Mouse (Mus musculus): ENCODE measurements around the gene Gm11084. TPM values are rescaled to one million over a fixed set of nuclear protein-coding genes. Genes with fewer than 3 reads are reported as not detected.
"Not testable (repeated sequence)": the region's sequence is repeated elsewhere in the genome, so short reads cannot be mapped to it uniquely, and the experiment has no call there.

The Gm11084 gene
- total RNA-seq (2021) = not detected

DNA sequence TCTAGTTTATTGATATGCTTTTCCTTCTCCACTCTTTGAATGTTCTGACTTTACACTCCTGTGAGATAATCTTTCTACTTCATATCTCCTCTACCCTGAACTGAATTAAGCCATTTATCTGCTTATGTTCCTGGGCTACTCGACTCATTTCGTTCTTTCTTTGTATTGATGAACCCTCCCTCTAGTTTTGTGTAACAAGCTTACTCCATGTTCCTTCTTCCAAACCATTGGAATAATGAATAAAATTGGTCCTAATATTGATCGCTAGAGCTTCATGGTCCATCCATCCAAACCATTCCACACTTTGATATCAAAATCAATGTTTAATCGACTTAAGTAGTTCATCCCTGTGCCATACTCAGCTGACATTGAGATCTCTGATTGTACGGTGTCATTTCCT lies at the start of gene Gm11084:
Gene Gm11084 (minus strand): TSS at position 101 of the 400 bp plus-strand sequence.
- intact Hi-C loops (cut with DNase I) = no loop called here

DNA sequence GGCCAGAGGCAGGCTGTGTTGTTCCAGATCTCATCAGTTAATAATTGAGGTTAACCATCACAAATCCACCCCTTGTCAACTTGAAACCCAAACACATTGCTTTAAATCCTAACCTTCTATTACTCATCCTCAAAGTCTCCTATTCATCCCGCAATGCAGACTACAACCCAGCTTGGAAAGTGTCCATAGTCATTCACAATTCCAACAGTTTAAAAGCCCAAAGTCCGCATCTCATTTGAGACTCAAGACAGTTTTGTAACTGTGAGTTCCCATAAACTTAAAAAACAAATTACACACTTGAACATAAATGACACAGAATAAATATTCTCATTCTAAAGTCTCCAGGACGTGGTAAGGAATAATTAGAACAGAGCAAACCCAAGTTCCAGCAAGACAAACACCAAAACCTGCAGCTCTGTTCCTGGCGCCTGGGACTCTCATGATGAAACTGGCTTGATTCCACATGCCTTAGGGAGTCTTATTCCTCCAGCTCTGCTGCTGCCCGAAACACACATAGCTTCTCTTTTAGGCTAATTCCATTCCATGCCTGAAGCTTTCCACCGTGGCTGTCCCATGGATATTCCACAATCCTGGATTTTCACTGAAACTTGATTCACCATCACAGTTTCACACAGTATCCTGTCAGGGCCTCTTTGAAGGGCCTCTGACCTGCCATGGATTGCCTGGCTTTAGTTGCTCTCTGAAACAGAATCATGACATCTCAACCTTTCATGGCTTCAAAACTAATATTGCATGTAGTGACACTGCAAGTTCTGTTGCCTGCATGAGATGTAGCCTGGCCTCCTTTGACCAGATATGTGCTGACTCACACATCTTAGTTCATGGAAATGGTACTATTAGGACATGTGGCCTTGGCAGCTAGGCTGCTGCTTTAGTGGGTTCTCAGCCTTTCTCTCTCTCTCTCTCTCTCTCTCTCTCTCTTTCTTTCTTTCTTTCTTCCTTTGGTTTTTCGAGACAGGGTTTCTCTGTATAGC lies 44.8 kb upstream of the Gm11084 start:
- no peak for DNase-seq
- intact Hi-C loops (cut with DNase I) = no loop called here

More for the DNA sequence above, at the start of gene Gm11084:
- DNase-seq = no peak

DNA sequence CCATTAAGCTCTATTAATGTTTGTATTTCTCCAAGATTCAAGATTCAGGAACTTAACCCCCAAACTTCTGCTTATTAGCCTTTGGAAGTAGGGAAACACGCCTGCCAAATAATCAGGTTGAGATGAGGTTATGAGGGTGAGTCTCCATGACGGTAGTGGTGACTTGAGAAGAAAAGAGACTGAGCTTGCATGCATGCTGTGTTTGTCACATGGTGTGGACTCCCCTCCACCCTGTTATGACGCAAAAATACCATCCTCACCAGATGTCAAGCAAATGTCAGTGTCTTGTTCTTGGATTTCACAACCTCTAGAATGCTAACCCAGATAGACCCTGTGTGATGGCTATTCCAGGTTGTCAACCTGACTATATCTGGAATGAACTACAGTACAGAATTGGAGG lies 43.3 kb upstream of the Gm11084 start:
- intact Hi-C loops (cut with DNase I) = no loop called here
- no peak for DNase-seq

DNA sequence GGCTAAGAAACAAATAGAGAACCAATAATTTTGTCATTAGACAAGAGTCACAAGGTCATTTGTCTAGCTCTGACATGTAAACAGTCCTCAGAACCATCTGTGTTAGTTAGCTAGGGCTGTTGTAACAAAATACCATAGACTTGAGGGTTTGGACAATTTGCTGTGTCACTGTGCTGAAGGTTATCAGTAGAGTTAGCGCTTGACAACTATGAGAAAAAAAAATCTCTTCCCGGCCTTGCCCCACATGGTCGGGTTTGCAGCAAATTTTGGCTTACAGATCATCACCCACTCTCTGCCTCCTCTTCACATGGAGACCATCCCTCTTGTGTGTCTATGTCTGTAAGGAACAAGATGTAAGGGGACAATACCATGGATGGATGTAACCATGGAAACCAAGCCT lies 41.5 kb upstream of the Gm11084 start:
- intact Hi-C loops (cut with DNase I) = no loop called here
- no peak for DNase-seq

DNA sequence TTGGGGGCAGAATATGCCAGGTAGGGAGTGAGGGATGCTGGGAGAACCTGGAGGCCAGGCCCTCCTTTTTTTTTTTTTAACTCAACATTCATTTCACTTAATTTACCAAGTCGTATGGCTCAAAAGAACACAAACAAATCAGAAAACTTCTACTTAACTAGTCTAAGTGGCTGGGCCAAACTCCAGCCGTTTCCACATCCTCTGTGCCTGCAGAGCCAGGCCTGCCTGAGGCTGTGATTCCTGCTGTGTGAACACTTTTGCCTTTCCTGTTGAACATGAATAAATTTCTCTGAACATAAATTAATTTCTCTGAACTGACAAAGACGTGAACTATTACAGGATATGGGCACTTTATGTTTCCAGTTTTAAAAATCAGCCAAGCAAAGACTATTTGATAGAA lies 40.6 kb upstream of the Gm11084 start:
- no peak for DNase-seq
- intact Hi-C loops (cut with DNase I) = no loop called here

DNA sequence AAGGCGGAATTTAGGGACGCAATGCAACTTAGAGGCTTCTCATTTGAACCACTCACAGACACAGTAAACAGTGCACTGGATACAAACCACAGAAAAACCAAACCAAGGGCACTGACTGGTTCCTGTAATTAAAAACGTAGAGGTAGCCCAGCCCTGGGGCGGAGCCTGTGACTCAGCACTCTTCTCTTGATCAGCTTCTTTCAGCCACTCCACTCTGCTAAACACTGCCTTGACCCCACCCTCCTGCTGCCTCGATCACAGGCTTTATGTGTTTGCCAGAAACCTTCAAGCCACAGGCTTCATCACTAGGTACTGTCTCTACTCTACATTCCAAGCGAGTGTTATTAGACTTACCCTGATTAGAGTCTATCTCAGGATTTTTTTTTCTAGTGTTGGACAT lies 37.3 kb upstream of the Gm11084 start:
- intact Hi-C loops (cut with DNase I) = no loop called here
- no peak for DNase-seq

DNA sequence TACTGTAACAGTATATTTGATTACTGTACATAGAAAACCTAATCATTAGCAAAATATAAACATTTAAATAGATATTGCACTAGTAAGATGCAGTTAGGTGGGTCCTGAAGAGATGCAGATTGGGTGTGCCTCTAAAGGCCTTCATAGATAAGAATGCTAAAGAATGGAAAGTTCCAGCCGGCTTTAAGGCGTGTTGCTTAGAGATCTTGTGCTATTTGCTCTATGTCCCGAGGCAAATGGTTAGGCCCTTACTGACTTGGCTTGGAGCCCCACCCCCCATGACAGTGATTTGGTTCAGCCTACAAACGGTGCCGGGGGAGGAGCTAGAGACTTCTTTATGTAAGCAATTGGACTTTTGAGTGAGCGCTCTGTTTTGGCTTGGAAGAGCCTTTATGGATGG lies 34.5 kb upstream of the Gm11084 start:
- intact Hi-C loops (cut with DNase I) = no loop called here
- DNase-seq = no peak

DNA sequence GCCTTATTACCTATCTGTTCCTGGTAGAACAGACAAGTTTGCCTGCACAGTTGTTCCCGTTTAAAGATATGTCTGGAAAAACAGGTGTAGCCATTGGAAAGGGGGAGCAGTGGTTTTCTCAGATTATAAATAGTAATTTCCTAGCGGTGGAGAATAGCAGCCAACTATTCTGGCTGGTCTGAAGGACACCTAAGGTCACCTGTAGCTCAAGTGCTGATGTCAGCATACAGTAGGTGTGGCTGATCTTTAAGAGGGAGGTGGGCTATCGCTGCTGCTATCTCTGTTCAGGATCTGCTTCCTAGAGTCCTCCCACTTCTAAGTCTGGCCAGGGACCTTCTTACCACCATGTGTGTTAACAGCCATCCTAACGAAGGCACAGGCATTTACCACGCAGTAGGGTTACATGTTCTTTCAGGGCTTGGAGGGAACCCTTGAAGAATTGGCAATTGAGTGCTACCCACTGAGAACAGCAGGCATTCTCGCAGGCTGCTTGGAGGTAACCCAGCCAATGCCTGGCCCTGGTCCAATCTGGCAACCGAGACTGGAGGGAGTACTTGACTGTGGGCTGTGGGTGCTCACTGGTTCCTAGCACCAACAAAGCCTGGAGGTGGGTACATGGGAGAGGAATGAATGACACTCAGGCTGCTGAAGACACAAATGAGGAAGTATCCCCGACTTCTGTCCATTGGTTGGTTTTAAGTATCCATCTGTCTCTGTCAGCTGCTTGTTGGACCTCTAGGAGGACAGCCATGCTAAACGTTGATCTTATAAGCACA lies 33.0 kb upstream of the Gm11084 start:
- intact Hi-C loops (cut with DNase I) = no loop called here
- DNase-seq = peak; percentile 85

DNA sequence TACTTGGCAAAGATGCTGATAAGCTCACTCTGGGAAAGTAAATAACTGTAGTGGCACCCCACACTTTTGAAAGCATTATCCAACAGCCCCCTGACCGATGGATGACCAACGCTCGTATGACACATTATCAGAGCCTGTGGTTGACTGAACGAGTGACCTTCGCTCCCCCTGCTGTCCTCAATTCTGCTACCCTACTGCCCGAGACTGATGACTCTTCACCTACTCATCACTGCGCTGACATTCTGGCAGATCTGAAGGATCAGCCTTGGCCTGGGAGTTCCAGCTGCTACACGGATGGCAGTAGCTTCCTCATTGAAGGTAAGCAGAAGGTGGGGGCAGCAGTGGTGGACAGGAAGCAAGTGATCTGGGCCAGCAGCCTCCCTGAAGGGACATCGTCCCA lies 27.5 kb upstream of the Gm11084 start:
- intact Hi-C loops (cut with DNase I); DNase-seq: not testable (repeated sequence)

DNA sequence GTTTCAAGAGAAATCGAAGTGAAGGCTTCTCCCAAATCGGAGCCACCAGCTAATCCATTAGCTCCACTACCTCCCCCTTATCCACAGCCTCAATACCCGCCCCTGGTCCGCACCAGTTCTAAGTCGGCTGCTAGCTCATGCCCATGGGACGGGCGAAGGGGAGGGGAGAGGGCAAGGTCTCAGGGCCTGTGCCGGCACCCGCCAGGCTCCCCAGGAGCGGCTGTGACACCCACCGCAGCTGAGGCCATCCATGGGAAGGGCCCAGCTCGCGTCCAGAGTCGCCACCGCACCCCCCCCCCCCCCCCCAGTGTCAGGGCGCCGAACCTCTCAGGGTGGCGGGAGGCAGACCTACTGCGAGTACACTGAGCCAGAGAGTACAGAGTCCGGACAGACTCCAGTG lies 26.1 kb upstream of the Gm11084 start:
- DNase-seq = peak; percentile 25
- intact Hi-C loops (cut with DNase I) = no loop called here

DNA sequence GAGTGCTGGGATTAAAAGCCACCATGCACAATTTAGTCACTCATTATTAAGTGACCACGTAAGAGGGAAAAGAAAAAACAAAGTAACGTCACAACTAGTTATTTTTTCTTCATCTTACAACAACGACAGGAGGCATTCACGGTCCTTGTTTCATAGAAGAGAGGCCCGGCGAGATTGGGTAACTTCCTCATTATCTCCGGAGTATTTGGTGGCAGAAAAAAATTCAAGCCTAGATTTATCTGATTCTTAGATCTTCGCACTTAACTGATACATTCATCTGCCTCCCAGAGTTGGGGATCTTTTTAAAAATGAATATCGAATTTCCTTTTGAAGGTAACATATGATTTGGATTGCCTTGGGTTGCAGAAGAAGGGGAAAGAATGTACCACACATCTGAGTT lies 21.0 kb upstream of the Gm11084 start:
- DNase-seq = no peak
- intact Hi-C loops (cut with DNase I) = no loop called here

DNA sequence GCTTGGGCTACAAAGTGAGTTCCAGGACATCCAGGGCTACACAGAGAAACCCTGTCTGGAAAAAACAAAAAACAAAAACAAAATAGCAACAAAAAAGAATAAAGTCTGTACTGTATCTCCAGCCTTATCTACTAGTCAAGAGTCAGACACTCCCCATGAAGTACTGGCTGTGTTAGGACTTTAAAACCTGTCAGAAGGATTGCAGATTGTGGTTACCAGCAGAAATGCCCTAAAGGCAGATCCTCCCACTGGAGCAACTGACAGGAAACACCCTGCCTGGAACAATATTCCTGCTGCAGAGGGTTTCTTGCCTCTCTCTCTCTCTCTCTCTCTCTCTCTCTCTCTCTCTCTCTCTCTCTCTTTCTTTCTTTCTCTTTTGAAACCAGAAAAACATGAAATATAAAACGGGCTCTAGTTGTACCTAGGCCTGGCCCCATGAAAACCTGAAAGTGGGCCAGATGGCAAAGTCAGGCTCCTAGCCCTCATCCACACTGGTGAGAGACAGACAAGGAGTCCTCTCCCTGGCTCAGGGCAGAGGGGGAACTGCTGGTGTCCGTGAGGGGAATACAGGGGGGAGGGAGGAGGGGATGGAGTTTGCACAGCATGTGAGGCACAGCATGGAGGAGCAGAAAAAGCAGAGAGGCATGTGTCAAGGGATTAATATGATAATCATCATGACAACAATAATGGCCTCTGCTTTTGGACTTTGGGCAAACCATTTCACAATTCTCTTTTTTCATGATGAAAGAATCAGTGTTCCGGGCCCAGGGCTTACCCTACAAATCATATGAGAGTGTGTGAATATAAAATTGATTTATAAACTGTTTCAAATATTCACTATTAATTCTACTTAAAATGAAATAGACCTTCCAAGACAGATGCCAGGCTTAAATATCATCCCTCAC lies 19.3 kb upstream of the Gm11084 start:
- no peak for DNase-seq
- intact Hi-C loops (cut with DNase I) = no loop called here

DNA sequence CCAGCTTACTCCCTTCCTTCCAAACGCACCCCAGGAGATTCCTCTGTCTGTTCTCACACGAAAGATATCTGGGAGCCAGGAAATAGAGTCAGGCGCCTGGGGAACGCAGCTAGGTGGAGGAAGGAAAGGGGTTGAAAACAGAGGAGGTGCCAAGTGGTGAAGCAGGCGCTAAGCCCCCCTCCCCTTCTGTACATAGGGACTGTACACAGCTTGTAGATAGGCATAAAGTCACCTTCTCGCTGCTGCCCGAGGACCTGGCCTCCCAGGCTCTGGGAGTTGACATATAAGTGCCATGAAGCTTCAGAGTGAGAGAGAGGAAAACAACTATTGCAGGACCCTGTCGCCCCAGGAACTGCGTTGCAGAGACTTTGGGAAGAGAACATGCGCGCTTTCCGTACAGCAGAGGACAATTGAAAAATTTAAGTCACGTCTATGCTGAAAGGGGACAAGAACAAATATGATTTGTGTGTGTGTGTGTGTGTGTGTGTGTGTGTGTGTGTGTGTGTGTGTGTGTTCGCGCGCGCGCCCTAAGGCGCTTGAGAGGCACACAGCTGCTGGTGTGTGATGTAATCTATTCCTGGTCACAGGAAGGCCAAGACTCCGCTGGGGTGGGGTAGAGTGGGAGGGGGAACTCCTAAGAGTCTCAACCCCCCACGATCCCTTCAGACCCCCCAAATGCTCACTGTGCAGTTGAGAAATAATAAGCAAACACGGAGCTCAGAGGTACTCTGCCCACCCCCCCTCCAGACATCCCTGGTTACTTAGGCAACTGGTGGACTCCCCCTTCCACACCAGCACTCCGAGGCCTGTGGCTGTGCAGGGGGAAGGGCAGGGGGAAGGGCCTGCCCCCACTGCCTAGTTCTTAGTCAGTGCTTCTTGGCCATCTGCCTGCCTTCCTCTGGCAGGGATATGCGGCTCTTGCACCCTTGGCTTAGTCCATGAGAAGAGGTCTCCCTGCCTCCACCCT lies 17.5 kb upstream of the Gm11084 start:
- intact Hi-C loops (cut with DNase I) = no loop called here
- DNase-seq = peak; percentile 86

DNA sequence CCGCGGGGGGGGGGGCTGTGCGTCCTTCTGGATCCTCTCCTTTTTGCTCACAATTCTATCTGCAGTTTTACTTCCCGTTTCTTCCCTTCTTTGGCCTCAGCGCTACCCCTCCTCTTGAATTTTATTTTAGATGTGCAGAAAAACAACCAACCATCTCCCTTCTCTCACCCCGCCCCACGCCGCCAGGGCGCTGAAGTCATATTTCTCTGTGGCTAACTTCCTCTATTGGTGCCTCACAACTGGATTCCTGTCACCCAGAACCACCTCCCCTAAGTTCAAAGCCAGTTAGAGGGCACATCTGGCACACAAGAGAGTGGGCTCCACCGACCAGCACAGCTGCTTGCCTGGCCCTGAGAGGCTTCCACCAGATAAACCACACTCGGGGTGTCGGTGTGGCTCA lies 16.5 kb upstream of the Gm11084 start:
- no peak for DNase-seq
- intact Hi-C loops (cut with DNase I) = no loop called here

DNA sequence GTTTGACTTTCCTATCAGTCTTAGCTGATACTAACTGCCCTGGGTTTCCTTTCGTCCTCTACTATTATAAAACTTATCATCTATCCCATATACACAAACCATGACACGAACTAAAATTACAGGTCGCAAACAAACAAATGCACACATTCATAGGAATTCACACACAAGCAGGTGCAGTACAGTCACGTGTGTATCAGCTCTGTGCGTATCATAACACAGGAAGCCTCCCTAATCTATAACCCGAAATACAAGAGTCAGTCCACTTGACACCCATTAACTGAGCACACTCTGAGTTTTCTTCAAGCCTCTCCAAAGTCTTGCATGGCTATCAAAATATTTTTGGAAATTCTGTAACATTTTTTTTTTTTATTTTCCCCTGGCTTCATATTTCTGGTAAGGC lies 15.9 kb upstream of the Gm11084 start:
- intact Hi-C loops (cut with DNase I) = no loop called here
- no peak for DNase-seq

DNA sequence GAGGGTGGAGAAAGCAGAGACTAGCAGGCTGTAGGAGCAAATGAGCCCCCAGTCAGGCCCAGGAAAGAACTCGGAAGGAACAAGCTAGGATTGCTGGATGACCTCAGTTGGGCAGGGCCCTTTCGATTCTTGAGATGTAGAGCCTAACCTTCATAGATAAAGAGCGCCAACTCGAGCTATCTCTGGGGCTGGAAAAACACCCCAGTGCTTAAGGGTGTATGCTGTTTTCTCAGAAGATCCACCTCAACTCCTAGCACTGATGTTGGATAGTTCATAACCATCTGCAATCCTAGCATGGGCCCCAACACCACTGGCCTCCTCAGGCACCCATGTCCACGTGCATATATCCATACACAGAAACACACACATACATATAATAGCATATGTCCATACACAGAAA lies 15.5 kb upstream of the Gm11084 start:
- intact Hi-C loops (cut with DNase I) = no loop called here
- no peak for DNase-seq

DNA sequence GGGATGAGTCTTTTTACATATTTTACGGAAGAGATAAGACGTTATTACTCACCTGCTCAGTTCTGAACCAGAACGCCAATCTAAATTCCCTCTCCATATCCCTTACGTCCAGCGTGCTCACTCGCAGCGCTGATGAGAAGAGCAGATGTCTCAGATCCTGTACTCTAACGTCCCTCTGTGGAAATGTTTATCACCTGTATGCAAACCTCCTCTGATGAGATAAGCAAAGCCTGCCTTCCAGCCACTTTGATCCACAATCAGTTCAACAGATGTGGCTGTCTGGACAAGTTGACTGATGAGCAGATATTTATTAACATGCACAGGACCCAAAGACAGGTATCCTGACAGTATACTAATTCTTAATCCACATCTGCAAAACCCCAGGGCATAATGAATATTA lies 13.7 kb upstream of the Gm11084 start:
- no peak for DNase-seq
- intact Hi-C loops (cut with DNase I) = no loop called here

DNA sequence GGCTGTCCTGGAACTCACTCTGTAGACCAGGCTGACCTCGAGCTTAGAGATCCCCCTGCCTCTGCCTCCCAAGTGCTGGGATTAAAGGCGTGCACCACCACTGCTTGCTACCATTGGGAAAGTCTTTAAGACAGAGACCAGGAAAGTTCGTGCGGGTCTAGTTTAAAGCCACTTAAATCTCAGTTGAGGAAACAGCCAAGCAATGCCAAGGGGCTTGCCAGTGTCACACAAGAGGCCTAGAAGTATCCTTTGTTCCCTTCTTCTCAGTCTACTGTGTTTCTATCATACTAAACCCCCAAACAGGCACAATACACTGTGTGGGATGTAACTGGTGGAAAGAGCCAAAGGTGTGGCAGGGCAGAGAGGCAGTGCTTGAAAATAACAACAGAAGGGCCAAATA lies 11.1 kb upstream of the Gm11084 start:
- intact Hi-C loops (cut with DNase I) = no loop called here
- no peak for DNase-seq

DNA sequence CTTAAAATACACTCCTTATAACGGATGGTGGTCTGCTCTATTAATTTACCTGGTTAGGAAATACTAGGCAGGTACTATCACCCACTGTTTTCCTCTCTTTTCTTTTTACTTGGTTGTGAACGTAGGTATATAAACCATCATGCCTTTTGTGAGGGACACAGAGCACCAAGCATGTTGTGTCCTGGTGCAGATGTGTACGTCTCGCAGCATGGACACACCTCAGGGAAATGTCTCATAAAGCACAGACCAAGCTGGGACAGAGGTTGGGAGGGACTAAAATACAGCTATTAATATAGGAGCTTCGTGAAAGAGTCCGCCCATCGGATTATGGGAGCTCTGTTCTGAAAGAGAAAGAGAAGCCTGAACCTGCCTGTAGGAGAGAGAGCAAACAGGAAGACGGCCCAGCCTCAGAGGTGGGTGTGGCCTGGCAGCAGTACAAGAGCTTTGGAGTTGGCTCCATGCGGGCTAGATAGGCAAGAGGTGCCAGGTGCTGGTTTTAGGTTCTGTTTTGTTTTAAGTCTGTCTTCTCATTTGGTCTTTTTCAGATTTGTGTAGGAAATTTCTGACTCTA lies 10.4 kb upstream of the Gm11084 start:
- intact Hi-C loops (cut with DNase I) = no loop called here
- DNase-seq = peak; percentile 50

All from left cerebral cortex, postnatal 4 days (tissue).